Mouse (Mus musculus) erythroblast, adult 5-6 weeks (primary cell): ENCODE results near the gene Cort. TPM values are rescaled to one million over a fixed set of nuclear protein-coding genes. Genes with fewer than 3 reads are reported as not detected.
"Not testable (repeated sequence)": the region's sequence is repeated elsewhere in the genome, so short reads cannot be mapped to it uniquely, and the experiment has no call there.

ENCODE experiments used
- ATAC-seq: replicated peaks from 2 replicates; pipeline ENCODE4 v1.8.0; 2016; ENCODE audit warnings: moderate number of reproducible peaks, mild to moderate bottlenecking, moderate TSS enrichment, inconsistent platforms; ENCODE audit not compliant: poor library complexity, low FRiP score, severe bottlenecking
- total RNA-seq, 2 experiments: library from RNA; stranded (forward) in 1 of 2; stranded (reverse) in 1 of 2; fragments of 150-400 nt in 1 of 2; fragments of 200-764, 138-1000 nt in 1 of 2; gene quantifications; 2 replicates each; pipeline versions ENCODE4 v1.2.3 to v1.2.4; 2015 to 2017; ENCODE audit warnings: low replicate concordance in 2 of 2

The Cort gene
- total RNA-seq, 2 experiments from 2014 or later, result not detected

- no peak for ATAC-seq
Measured at GRCm38 (mm10) chr4:149101456-149101855, 25.1 kb downstream of the Cort start.

GRCm38 (mm10) chr4:149100449-149100848, 26.1 kb downstream of the Cort start:
- ATAC-seq, result not testable (repeated sequence)

- ATAC-seq, result peak; percentile 84
Measured at GRCm38 (mm10) chr4:149099369-149100017, 27.1 kb downstream of the Cort start, which contains the start of gene Pex14. Pex14 (minus strand) TSS chr4:149099876.

- ATAC-seq, result no peak
Measured at GRCm38 (mm10) chr4:149098571-149098970, 28.0 kb downstream of the Cort start.

GRCm38 (mm10) chr4:149097956-149098355, 28.6 kb downstream of the Cort start:
- no peak for ATAC-seq

- ATAC-seq, result no peak
Measured at GRCm38 (mm10) chr4:149091364-149091763, 35.2 kb downstream of the Cort start.

GRCm38 (mm10) chr4:149085381-149085780, 41.2 kb downstream of the Cort start:
- ATAC-seq, result no peak

- 0 out of 2 replicates have a peak, but pooled peaks have one; percentile 36 for ATAC-seq
Measured at GRCm38 (mm10) chr4:149081528-149081927, 45.0 kb downstream of the Cort start.

- no peak for ATAC-seq
Measured at GRCm38 (mm10) chr4:149080111-149080510, 46.5 kb downstream of the Cort start.

- ATAC-seq, result no peak
Measured at GRCm38 (mm10) chr4:149079629-149080028, 46.9 kb downstream of the Cort start.

- no peak for ATAC-seq
Measured at GRCm38 (mm10) chr4:149078261-149078660, 48.3 kb downstream of the Cort start.

- ATAC-seq, result 0 out of 2 replicates have a peak, but pooled peaks have one; percentile 19
Measured at GRCm38 (mm10) chr4:149075871-149076575, 50.5 kb downstream of the Cort start.

GRCm38 (mm10) chr4:149075073-149075472, 51.5 kb downstream of the Cort start:
- no peak for ATAC-seq

Other genes starting within 250 kb of the Cort start
- gene Pex14, start 26.9 kb downstream of the Cort start, total RNA-seq (2015; ENCODE audit: low replicate concordance), result 1.9 and 6.3 TPM in 2 replicates
- 3.2 and 5.6 TPM in 2 replicates for gene Pex14, start 26.9 kb downstream of the Cort start, total RNA-seq (2017; ENCODE audit: low replicate concordance)
- gene Dffa, start 22.6 kb downstream of the Cort start, total RNA-seq (2015; ENCODE audit: low replicate concordance), result 4.8 and 9.4 TPM in 2 replicates
- 2.6 and 3.9 TPM in 2 replicates for gene Dffa, start 22.6 kb downstream of the Cort start, total RNA-seq (2017; ENCODE audit: low replicate concordance)
- gene Cenps, start 10.9 kb upstream of the Cort start, total RNA-seq (2015; ENCODE audit: low replicate concordance), result 2.7 and 3.3 TPM in 2 replicates
- gene Cenps, start 10.9 kb upstream of the Cort start, total RNA-seq (2017; ENCODE audit: low replicate concordance), result 4.7 and 7.1 TPM in 2 replicates
- 37.7 and 62.5 TPM in 2 replicates for gene Pgd, start 40.0 kb upstream of the Cort start, total RNA-seq (2015; ENCODE audit: low replicate concordance)
- gene Pgd, start 40.0 kb upstream of the Cort start, total RNA-seq (2017; ENCODE audit: low replicate concordance), result 29.4 and 32.2 TPM in 2 replicates
- gene Kif1b, start 180.9 kb upstream of the Cort start, total RNA-seq (2015; ENCODE audit: low replicate concordance), result 8.8 and 10.0 TPM in 2 replicates
- 7.2 and 14.1 TPM in 2 replicates for gene Kif1b, start 180.9 kb upstream of the Cort start, total RNA-seq (2017; ENCODE audit: low replicate concordance)